Mouse (Mus musculus) CH12.LX (cell line): ENCODE results near the gene Hcrt. TPM values are rescaled to one million over a fixed set of nuclear protein-coding genes. Genes with fewer than 3 reads are reported as not detected.

Experiments used
- DNase-seq: peaks from one replicate; pipeline ENCODE4 v3.0.0-alpha.2; 2013; ENCODE audit errors: extremely low read depth
- H3K27ac ChIP-seq: 2 replicates; pipeline ENCODE4 v1.5.1; 2012; ENCODE audit warnings: low read depth, mild to moderate bottlenecking, control low read depth, moderate library complexity; ENCODE audit not compliant: insufficient read depth
- H3K27me3 ChIP-seq: replicated peaks from 2 replicates; pipeline ENCODE3; 2012; ENCODE audit warnings: inconsistent platforms
- H3K36me3 ChIP-seq, 2 experiments: replicated peaks in 1 of 2; 2 replicates each; pipeline versions ENCODE3 to v1.6.1; 2012; ENCODE audit warnings: inconsistent platforms in 1 of 2, low read length in 1 of 2, mild to moderate bottlenecking in 1 of 2, mixed read lengths in 1 of 2, moderate library complexity in 1 of 2; ENCODE audit not compliant: control insufficient read depth in 1 of 2, insufficient read depth in 1 of 2
- H3K4me1 ChIP-seq, 2 experiments: 2 replicates each; pipeline ENCODE4 v1.6.1; 2012; ENCODE audit warnings: inconsistent platforms in 1 of 2, moderate library complexity in 1 of 2; ENCODE audit not compliant: insufficient read depth in 2 of 2, control insufficient read depth in 1 of 2
- H3K4me2 ChIP-seq: 2 replicates; pipeline ENCODE4 v1.6.1; 2012; ENCODE audit warnings: low read depth, mild to moderate bottlenecking, control low read depth; ENCODE audit not compliant: poor library complexity, insufficient read depth, severe bottlenecking
- H3K4me3 ChIP-seq, 3 experiments: fragments of 150-350 bp in 1 of 3; sonication (generic) in 1 of 3; replicated peaks in 1 of 3; 2 replicates each; pipeline versions ENCODE3 to v1.5.1; 2011 to 2012; ENCODE audit warnings: low read depth in 2 of 3, low read length in 2 of 3, mild to moderate bottlenecking in 2 of 3, moderate library complexity in 2 of 3, control low read depth in 1 of 3, improper control_type of control experiment in 1 of 3, inconsistent platforms in 1 of 3, mixed read lengths in 1 of 3; ENCODE audit not compliant: poor library complexity in 1 of 3
- H3K79me2 ChIP-seq: replicated peaks from 2 replicates; pipeline ENCODE4 v1.6.1; 2012; ENCODE audit warnings: mild to moderate bottlenecking, moderate library complexity; ENCODE audit not compliant: control insufficient read depth, poor library complexity, insufficient read depth, severe bottlenecking; ENCODE audit errors: extremely low read depth
- H3K9ac ChIP-seq: 2 replicates; pipeline ENCODE4 v1.6.1; 2012; ENCODE audit warnings: low read depth, mild to moderate bottlenecking, control low read depth, moderate library complexity; ENCODE audit not compliant: insufficient read depth
- H3K9me3 ChIP-seq: replicated peaks from 2 replicates; pipeline ENCODE3; 2012; ENCODE audit warnings: low read length, inconsistent platforms, mixed read lengths
- BHLHE40 ChIP-seq: IDR thresholded peaks from 2 replicates; pipeline ENCODE4 v1.6.1; 2011; ENCODE audit warnings: mild to moderate bottlenecking, low read depth, low read length, improper control_type of control experiment
- CHD1 ChIP-seq: IDR thresholded peaks from 2 replicates; pipeline ENCODE4 v1.6.1; 2012; ENCODE audit warnings: low read depth, low read length, improper control_type of control experiment, inconsistent platforms
- CHD2 ChIP-seq: IDR thresholded peaks from 2 replicates; pipeline ENCODE4 v1.6.1; 2011; ENCODE audit warnings: low read length, improper control_type of control experiment
- CTCF ChIP-seq, 2 experiments: IDR thresholded peaks in 1 of 2; conservative IDR thresholded peaks in 1 of 2; 2 replicates each; pipeline ENCODE4 v1.5.1; 2011 to 2012; ENCODE audit warnings: low read depth in 2 of 2, low read length in 2 of 2, improper control_type of control experiment in 1 of 2, inconsistent platforms in 1 of 2, mild to moderate bottlenecking in 1 of 2, moderate library complexity in 1 of 2
- E2F4 ChIP-seq: IDR thresholded peaks from 2 replicates; pipeline ENCODE4 v1.6.1; 2011; ENCODE audit warnings: low read depth, low read length, improper control_type of control experiment; ENCODE audit not compliant: insufficient replicate concordance
- EP300 ChIP-seq: IDR thresholded peaks from 2 replicates; pipeline ENCODE4 v1.6.1; 2011; ENCODE audit warnings: low read length, improper control_type of control experiment
- ETS1 ChIP-seq: conservative IDR thresholded peaks from 2 replicates; pipeline ENCODE4 v1.6.1; 2012; ENCODE audit warnings: low read depth, mild to moderate bottlenecking, inconsistent platforms, low read length, improper control_type of control experiment, moderate library complexity
- HCFC1 ChIP-seq: IDR thresholded peaks from 2 replicates; pipeline ENCODE4 v1.6.1; 2012; ENCODE audit warnings: low read depth, mild to moderate bottlenecking, inconsistent platforms, low read length, improper control_type of control experiment
- IRF4 ChIP-seq: IDR thresholded peaks from 2 replicates; pipeline ENCODE4 v1.6.1; 2014; ENCODE audit warnings: low read depth, mild to moderate bottlenecking, inconsistent platforms, low read length, improper control_type of control experiment
- JUN ChIP-seq: IDR thresholded peaks from 2 replicates; pipeline ENCODE4 v1.6.1; 2011; ENCODE audit warnings: low read depth, mild to moderate bottlenecking, low read length, improper control_type of control experiment, moderate library complexity; ENCODE audit not compliant: insufficient read depth
- JUND ChIP-seq: conservative IDR thresholded peaks from 2 replicates; pipeline ENCODE4 v1.6.1; 2011; ENCODE audit warnings: low read depth, low read length, improper control_type of control experiment
- MAFK ChIP-seq: IDR thresholded peaks from 2 replicates; pipeline ENCODE4 v1.6.1; 2011; ENCODE audit warnings: low read length, improper control_type of control experiment; ENCODE audit not compliant: insufficient replicate concordance
- MAZ ChIP-seq: IDR thresholded peaks from 2 replicates; pipeline ENCODE4 v1.6.1; 2012; ENCODE audit warnings: low read depth, mild to moderate bottlenecking, inconsistent platforms, low read length, improper control_type of control experiment, moderate library complexity
- MEF2A ChIP-seq: IDR thresholded peaks from 2 replicates; pipeline ENCODE4 v1.6.1; 2014; ENCODE audit warnings: low read depth, mild to moderate bottlenecking, inconsistent platforms, low read length, improper control_type of control experiment, borderline replicate concordance
- NRF1 ChIP-seq: IDR thresholded peaks from 2 replicates; pipeline ENCODE4 v1.6.1; 2014; ENCODE audit warnings: low read depth, mild to moderate bottlenecking, inconsistent platforms, low read length, improper control_type of control experiment, moderate library complexity
- PAX5 ChIP-seq: IDR thresholded peaks from 2 replicates; pipeline ENCODE4 v1.6.1; 2012; ENCODE audit warnings: low read length, inconsistent platforms, mixed read lengths
- POLR2A ChIP-seq: IDR thresholded peaks from 2 replicates; pipeline ENCODE4 v1.6.1; 2011; ENCODE audit warnings: low read depth, mild to moderate bottlenecking, improper control_type of control experiment, low read length
- POLR2AphosphoS2 ChIP-seq: IDR thresholded peaks from 2 replicates; pipeline ENCODE4 v1.6.1; 2011; ENCODE audit warnings: low read depth, low read length, improper control_type of control experiment
- RAD21 ChIP-seq: IDR thresholded peaks from 2 replicates; pipeline ENCODE4 v1.6.1; 2011; ENCODE audit warnings: low read depth, mild to moderate bottlenecking, low read length, improper control_type of control experiment, moderate library complexity
- SIN3A ChIP-seq: IDR thresholded peaks from 2 replicates; pipeline ENCODE4 v1.6.1; 2012; ENCODE audit warnings: low read length, improper control_type of control experiment, inconsistent platforms
- TCF12 ChIP-seq: IDR thresholded peaks from 2 replicates; pipeline ENCODE4 v1.6.1; 2014; ENCODE audit warnings: low read depth, mild to moderate bottlenecking, inconsistent platforms, low read length, improper control_type of control experiment
- UBTF ChIP-seq: IDR thresholded peaks from 2 replicates; pipeline ENCODE4 v1.6.1; 2012; ENCODE audit warnings: low read depth, mild to moderate bottlenecking, inconsistent platforms, low read length, improper control_type of control experiment, moderate library complexity
- USF1 ChIP-seq: IDR thresholded peaks from 2 replicates; pipeline ENCODE4 v1.6.1; 2014; ENCODE audit warnings: low read depth, mild to moderate bottlenecking, inconsistent platforms, low read length, improper control_type of control experiment
- ZC3H11A ChIP-seq: IDR thresholded peaks from 2 replicates; pipeline ENCODE4 v1.6.1; 2012; ENCODE audit warnings: low read depth, mild to moderate bottlenecking, inconsistent platforms, low read length, improper control_type of control experiment
- ZMIZ1 ChIP-seq: IDR thresholded peaks from 2 replicates; pipeline ENCODE4 v1.6.1; 2012; ENCODE audit warnings: low read depth, mild to moderate bottlenecking, inconsistent platforms, low read length, improper control_type of control experiment
- dilution Hi-C: fragments of 300-500 bp; cut with MboI; formaldehyde crosslinking; loops from 2 replicates; pipeline ENCODE4 v1.14.3; 2020; ENCODE audit warnings: low sequenced_read_pairs; ENCODE audit not compliant: extremely low pct_unique_long_range_greater_than_20kb, extremely low pct_ligation_motif_present
- in situ Hi-C: fragments of 300-500 bp; cut with MboI; formaldehyde crosslinking; loops from 3 replicates; pipeline ENCODE4 v1.14.3; 2019; ENCODE audit warnings: low sequenced_read_pairs, low pct_ligation_motif_present, low pct_unique_long_range_greater_than_20kb, mixed read lengths
- polyA plus RNA-seq: library from polyadenylated mRNA; unstranded; fragments of >175 nt; gene quantifications from 2 replicates; pipeline ENCODE4 v1.2.1, GENCODE M21; 2012; ENCODE audit warnings: low read depth; ENCODE audit not compliant: insufficient read length
- total RNA-seq, 2 experiments: library from RNA; depleted of rRNA; stranded (reverse); fragments of 300-350 nt in 1 of 2; fragments of >200 nt in 1 of 2; gene quantifications; 2 replicates each; pipeline ENCODE4 v1.2.3; 2012 to 2014

The Hcrt gene
- total and polyA plus RNA-seq, 3 experiments = not detected

DNA sequence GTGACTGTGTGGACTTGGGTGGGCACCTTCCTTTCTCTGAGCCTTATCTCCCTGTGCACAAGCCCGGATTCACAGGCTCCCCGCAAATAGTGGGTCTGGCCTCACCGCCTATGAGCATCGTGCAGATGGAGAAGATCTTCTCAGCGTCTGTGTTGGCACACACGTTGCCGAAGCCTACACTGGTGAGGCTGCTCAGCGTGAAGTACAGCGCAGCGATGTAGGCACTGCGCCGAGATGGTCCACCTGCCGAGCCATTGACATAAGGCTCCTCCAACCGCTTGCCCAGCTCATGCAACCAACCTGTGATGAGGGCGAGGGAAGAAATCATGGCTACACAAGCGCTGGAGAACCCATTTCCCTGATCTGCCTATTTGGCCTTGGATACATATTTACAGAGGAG, 12.6 kb downstream of the Hcrt start:
- H3K4me1 ChIP-seq = 0 out of 4 replicates have a peak, but pooled peaks cover 0 to 3% of the 10 kb centered on the region in 2 experiments
- H3K27me3 ChIP-seq = no peaks in the 10 kb centered on the region
- H3K79me2 ChIP-seq = no peaks in the 10 kb centered on the region
- H3K4me2 ChIP-seq = no peak overlapping the region
- H3K9ac ChIP-seq = no peak overlapping the region
- in situ Hi-C loops (no loop called here), dilution Hi-C loops (no loop called here)
- peaks cover 3% of the 10 kb centered on the region for H3K9me3 ChIP-seq
- no peak overlapping the region for H3K4me3 ChIP-seq
- peaks cover 33 to 93% of the 10 kb centered on the region in 2 experiments for H3K36me3 ChIP-seq
- no peak for DNase-seq
- H3K27ac ChIP-seq = no peak overlapping the region
- no peak for TF ChIP-seq SIN3A
- TF ChIP-seq JUND = no peak
- no peak for TF ChIP-seq UBTF
- no peak for TF ChIP-seq CHD2
- no peak for TF ChIP-seq MEF2A
- TF ChIP-seq ZC3H11A = no peak
- TF ChIP-seq ETS1 = no peak
- no peak for TF ChIP-seq NRF1
- TF ChIP-seq BHLHE40 = no peak
- TF ChIP-seq CHD1 = no peak

DNA sequence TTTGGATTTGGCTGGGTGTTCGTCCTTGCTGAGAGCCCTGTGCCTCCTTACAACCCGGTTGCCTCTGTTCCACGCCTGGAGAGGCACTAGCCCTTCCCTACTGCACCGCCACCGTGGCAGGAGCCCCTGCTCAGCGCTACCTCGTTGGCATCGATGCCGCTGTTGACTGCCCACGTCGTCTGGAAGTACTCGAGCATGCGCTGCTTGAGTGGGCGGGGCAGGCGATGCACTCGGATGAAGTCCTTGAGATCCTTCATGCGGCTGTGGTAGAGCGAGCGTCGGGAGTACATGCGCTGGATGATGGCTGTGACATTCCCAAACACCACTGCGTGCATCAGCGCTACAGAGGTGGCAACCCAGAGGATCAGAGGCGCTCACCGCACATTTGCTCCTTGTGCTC, 13.3 kb downstream of the Hcrt start:
- in situ Hi-C loops (no loop called here), dilution Hi-C loops (no loop called here)
- no peak overlapping the region for H3K4me2 ChIP-seq
- H3K79me2 ChIP-seq = no peaks in the 10 kb centered on the region
- no peaks in the 10 kb centered on the region for H3K27me3 ChIP-seq
- 0 out of 4 replicates have a peak, but pooled peaks cover 0 to 3% of the 10 kb centered on the region in 2 experiments for H3K4me1 ChIP-seq
- peaks cover 3% of the 10 kb centered on the region for H3K9me3 ChIP-seq
- H3K9ac ChIP-seq = no peak overlapping the region
- no peak for DNase-seq
- TF ChIP-seq E2F4 = no peak
- no peak for TF ChIP-seq CHD1
- TF ChIP-seq POLR2A = no peak
- no peak for TF ChIP-seq RAD21
- TF ChIP-seq POLR2AphosphoS2 = no peak
- no peak for TF ChIP-seq HCFC1
- TF ChIP-seq SIN3A = no peak
- TF ChIP-seq EP300 = no peak
- TF ChIP-seq ZMIZ1 = no peak
- no peak for TF ChIP-seq MAFK
- TF ChIP-seq PAX5 = no peak
- no peak for TF ChIP-seq CTCF (conservative IDR thresholded peaks at IDR 0.05 in 1 of 2, IDR thresholded peaks at IDR 0.05 in 1 of 2; ENCODE audit: low read depth in 2 of 2, low read length in 2 of 2)
- no peak for TF ChIP-seq MAZ
- TF ChIP-seq JUN = no peak
- no peak for TF ChIP-seq IRF4
- no peak for TF ChIP-seq ZC3H11A
- TF ChIP-seq USF1 = no peak
- no peak for TF ChIP-seq UBTF
- TF ChIP-seq TCF12 = no peak
- no peak overlapping the region for H3K27ac ChIP-seq
- no peak overlapping the region for H3K4me3 ChIP-seq
- peaks cover 32 to 92% of the 10 kb centered on the region in 2 experiments for H3K36me3 ChIP-seq
